Mouse (Mus musculus): ENCODE results near the gene Scoc.
A peak's percentile ranks its signal among the peaks of the same experiment; 100 is the strongest.
"Not testable (repeated sequence)": the region's sequence is repeated elsewhere in the genome, so short reads cannot be mapped to it uniquely, and the experiment has no call there.

Scoc gene

GRCm38 (mm10) chr8:83458222-83458621 lies at the start of gene Scoc:
Gene Scoc (minus strand): TSS chr8:83458391.
- no peak for DNase-seq

GRCm38 (mm10) chr8:83459606-83460005 lies 1.4 kb upstream of the Scoc start:
- peak; percentile 33 to 51 for DNase-seq

DNA sequence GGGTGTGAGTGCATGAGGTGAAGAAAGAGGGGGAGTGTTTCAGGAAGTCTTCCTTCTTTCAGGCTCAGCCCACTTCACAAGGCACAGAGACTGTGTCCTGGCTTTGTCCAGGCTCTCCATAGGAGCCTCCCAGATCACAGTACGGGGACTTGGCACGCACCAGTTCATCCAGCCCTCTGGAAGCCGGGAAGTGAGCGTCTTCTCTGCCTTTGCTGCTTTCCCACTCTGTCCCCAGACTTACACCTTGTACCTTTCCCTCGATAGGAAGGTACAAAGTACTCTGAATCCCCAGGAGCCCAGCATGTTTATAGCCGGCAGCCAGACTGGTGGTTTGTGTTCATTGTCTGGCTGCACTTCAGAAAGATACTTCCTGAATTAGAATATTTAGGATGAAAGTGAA lies 1.1 kb downstream of the Scoc start:
- no peak for DNase-seq

DNA sequence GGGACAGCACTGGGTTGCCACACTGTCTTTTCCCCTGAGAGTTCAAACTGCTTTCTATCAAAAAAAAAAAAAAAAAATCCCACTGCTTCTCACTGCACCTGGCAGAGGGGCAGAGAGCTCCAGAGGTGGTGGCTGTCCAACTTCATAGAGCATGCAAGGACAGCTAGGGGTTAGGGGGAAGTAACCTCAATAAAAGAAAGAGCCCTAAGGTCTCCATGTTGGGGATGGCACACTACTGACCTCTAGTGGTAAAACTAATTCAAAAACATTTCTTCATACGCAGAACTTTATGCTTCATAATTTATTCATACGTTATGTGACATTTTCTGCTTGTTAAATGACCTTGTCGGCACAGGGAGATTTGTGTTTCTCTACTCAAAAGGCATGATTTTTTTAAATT lies 7.1 kb downstream of the Scoc start:
- peak; percentile 22 to 40 for DNase-seq

DNA sequence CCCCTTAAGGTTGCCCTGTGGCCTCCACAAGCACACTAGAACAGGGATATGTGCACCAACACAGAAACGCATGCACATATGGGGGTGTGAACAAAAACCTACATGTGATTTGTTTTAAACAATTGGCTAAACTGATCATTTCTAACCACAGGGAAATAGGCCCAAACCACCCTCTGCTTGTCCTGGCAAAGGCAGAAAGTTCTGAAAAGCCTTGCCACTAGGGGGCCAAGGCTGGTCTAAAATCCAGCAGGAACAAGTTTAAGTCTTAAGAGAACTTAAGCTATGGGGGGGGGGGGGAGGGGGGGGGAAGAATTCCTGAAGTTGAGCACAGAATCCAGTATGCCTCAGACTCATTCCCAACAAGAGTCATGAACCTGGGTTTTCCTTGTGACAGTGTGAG lies 8.2 kb downstream of the Scoc start:
- DNase-seq = peak; percentile 29

GRCm38 (mm10) chr8:83443052-83443400 lies 15.2 kb downstream of the Scoc start:
- DNase-seq = no peak

DNA sequence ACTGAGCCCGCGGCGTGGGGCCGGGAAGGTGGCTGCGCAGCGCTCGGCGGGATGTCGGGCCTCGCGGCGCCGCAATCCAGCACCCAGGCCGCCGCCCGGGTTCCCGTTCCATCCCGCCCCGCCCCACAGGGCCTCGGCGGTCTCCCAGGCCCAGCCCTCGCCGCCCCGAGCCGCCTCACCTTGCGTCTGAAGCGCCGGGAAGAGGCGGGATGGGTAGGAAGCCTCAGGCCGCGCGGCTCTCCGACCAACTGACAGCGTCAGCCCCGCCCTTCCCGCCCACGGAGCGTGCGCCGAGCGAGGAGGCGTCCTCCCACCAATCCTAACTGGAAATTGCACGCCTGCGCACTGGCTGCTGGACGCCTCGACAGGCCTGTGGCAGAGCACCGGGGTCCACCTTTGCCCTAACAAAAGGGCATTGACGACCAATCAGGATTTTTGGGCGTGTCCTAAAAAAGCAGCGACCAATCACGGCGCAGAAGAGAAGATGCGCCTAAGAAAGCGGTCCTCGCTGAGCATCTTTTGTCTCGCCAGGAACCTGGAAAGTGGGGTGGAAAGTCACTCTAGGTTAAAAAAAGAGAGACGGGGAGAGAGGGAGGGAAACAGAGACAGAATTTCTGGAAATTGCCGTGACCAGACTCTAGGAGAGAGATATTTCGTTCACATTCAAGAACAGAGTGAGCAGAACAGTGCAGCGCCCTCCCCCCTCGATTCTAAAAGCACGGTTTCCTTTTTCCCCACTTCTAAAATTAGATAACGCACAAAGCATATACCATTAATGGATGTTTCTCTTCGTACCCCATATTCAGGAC lies 15.7 kb downstream of the Scoc start:
- peak; percentile 94 for DNase-seq

- no peak for DNase-seq
Measured at GRCm38 (mm10) chr8:83441656-83442242, 16.4 kb downstream of the Scoc start.

DNA sequence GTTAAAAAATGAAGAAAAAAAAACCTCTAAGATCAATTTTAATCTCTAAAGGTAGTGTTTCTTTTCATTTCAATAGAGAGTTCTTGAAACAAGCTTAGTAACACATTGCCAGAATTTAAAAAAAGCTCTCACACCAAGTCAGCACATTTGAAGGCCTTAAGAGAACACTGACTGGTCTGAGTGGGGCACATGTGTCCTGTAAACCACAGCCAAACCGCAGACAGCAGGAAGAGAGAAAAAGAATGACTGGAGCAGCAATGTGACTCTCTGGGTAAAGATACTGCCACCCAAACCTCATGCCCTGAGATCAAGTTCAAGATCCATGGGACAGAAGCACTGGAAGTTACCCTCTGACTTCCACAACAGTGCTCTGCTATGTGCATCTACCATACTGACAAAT lies 21.1 kb downstream of the Scoc start:
- no peak for DNase-seq

DNA sequence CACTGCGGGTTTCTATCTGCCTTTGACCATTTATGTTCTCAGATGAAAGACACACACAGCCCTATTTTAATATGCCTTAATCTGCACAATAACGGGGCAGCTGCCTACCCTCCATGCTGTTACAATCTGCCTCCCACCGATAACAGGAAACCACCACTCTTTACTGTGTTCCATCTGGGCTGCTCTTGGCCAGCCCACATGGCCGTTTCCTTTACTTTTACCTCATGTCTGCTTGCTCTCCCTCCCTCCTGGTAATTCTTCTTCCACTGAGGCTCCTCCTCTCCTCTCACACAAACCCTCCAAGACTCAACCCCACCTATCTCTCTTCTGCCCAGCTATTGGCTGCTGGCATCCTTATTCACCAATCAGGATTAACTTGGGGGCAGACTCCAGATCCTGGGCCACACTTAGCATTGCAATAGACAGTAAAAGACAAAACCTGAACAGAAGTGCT lies 29.1 kb downstream of the Scoc start:
- no peak for DNase-seq

GRCm38 (mm10) chr8:83428621-83429020 lies 29.6 kb downstream of the Scoc start:
- DNase-seq = not testable (repeated sequence)

GRCm38 (mm10) chr8:83426949-83427348 lies 31.2 kb downstream of the Scoc start:
- no peak for DNase-seq

- DNase-seq = no peak
Measured at GRCm38 (mm10) chr8:83426104-83426759, 32.0 kb downstream of the Scoc start.

GRCm38 (mm10) chr8:83425202-83425601 lies 33.0 kb downstream of the Scoc start:
- no peak for DNase-seq

DNA sequence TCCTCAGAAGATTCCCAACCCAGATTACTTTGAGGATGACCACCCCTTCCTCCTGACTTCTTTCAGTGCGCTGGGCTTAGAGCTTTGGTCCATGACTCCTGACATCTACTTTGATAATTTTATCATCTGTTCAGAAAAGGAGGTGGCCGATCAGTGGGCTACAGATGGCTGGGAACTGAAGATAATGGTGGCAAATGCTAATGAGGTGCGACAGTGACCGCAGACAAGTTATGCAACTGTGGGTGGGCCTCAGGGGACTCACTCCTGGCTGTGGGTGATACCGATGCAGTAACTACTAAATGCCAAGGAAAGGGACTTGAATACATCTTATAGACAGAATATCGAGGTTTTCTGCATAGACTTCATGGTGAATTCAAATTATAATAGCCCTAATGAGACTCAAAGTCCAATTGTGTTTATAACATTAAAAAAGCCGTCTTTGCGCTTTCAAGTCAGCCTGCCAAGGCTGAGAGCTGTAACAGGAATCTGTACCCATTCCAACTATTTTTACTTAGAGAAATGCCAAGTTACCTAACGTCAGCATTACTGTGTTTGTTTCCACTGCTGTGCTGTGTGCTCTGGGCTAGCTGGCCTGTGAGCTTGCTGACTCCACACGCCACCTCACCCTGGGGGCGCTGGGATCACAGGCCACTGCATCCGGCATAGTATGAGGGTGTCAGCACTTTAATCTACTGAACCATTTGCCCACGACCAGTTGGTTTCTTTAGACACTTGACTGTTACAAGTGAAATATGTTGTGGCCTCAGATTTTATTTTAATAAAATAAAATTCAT lies 35.0 kb downstream of the Scoc start:
- no peak for DNase-seq

- DNase-seq = no peak
Measured at GRCm38 (mm10) chr8:83421354-83421753, 36.8 kb downstream of the Scoc start.

DNA sequence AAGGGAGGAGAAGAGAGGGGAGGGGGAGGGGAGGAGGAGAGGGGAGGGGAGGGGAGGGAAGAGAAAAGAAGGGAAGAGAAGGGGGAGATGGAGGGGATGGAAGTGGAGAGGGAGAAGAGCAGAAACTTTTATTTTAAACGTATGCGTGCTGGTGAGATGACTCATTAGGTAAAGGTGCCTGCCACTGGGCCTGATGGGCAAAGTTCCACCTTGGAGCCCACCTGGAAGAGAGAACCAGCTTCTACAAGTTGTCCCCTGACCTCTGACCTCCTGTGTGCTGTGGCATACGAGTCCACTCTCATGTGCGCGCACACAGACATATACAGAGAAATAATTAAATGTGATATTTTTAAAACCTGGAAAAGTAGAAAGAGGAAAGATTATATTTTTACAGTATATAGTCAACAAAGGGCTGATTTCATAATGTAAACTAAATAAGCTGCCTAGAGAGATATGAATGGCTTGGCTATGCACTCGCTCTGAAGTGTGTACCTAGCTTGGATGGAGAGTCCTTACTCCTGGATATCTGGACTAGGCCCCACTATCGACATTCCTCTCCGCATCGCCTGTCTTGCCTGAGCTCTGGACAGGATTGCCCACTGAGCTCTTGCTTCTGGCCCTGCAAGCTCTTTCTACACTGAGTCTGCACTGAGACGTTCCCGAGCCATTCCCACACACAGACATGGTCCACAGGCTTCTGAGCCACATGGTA lies 39.2 kb downstream of the Scoc start:
- DNase-seq = no peak

DNA sequence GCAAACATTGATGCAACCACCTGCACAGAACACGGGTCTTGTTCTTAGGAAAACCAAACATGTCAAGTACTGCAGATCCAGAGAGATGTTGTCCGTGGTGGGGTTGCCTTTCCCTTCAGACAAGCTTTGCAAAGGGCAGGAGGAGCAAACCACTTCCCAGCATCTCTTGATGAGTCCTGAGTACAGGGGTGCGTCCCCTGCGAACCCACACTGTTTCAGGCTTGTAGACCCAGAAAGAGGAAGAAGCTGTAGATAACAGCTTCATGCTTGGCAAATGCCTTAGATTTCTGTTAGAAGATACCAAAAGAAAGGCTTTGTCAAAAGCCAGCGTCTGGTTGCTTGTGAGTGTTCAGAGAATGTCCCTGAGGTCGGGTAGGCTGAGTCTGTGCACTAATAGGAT lies 40.2 kb downstream of the Scoc start:
- DNase-seq = no peak

DNA sequence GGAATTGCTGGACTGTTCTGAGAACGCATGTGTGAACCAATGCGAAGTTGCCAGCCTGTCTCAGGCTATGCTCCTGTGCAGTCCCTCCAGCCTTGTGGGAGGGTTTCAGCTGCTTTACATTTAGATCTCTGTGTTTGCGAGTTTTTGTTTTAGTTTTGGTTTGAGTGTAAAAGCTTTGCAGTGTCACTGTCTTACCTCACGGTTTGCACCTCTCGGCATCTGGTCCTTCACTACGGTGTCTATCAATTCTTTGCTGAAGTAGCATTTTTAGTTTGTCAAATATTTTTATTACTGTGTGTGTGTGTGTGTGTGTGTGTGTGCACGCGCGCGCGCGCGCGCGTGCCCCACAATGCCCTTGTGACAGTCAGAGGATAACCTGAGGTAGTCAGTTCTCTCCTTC lies 41.3 kb downstream of the Scoc start:
- no peak for DNase-seq

GRCm38 (mm10) chr8:83408496-83408895 lies 49.7 kb downstream of the Scoc start:
- no peak for DNase-seq

DNA sequence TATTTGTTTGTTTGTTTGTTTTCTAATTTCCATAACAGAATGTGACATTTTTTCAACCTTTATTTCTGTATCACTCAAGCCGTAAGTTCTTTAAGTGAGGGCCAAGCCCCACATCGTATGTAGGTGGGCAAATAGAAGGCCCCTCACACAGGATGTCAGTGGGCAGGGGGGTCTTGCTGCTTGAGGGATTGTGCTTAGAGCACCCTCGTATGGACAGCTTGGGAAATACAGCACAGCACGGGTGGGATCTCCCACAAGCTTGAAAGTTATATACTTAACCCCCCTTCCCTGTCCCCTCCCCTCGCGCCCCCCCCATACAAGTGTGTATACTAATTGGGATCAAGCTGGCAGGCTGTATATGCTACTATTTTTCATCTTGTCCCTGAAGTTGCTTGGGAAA lies 51.4 kb downstream of the Scoc start:
- DNase-seq = peak; percentile 1 to 13

DNA sequence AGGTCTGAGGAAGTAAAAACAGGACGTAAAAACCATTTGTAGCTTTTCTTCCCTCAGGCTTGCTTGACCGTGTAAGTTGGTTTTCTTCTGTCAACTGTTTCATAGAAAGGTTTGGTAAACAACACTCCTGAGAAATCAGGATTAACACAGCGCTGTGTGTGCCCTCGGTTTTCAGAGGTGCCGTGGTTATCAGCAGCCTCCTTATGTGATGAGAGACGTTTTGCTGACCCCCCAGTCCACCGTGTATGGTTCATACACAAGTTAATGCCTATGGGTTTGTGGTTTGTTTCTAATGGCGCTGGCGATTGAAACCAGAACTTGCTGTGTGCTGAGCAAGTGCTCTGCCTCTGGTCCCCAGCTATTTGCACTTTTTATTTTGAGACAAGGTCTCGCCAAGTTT lies 52.6 kb downstream of the Scoc start:
- no peak for DNase-seq

GRCm38 (mm10) chr8:83397726-83398125 lies 60.5 kb downstream of the Scoc start:
- no peak for DNase-seq
